Mouse (Mus musculus): ENCODE results near the gene Olfr325. TPM values are rescaled to one million over a fixed set of nuclear protein-coding genes. Genes with fewer than 3 reads are reported as not detected.

Gene Olfr325
- total and polyA plus RNA-seq, 3 experiments: not detected

GRCm38 (mm10) chr11:58588620-58589250 lies 11.2 kb downstream of the Olfr325 start:
- TF ChIP-seq BHLHE40 (IDR thresholded peaks at IDR 0.05; ENCODE audit: low read depth, low read length): no peak
- TF ChIP-seq ZC3H11A (IDR thresholded peaks at IDR 0.05; ENCODE audit: low read depth, low read length): no peak
- no peak for TF ChIP-seq ETS1 (conservative IDR thresholded peaks at IDR 0.05; ENCODE audit: low read depth, low read length)
- TF ChIP-seq IRF4 (IDR thresholded peaks at IDR 0.05; ENCODE audit: low read depth, low read length): no peak
- no peak for TF ChIP-seq CTCF (conservative IDR thresholded peaks at IDR 0.05 in 1 of 2, IDR thresholded peaks at IDR 0.05 in 1 of 2; ENCODE audit: low read depth in 2 of 2, low read length in 2 of 2)
- no peak for TF ChIP-seq MAFK (IDR thresholded peaks at IDR 0.05; ENCODE audit: insufficient replicate concordance, low read length)
- TF ChIP-seq KAT2A (IDR thresholded peaks at IDR 0.05; ENCODE audit: insufficient replicate concordance, low read length): no peak
- TF ChIP-seq MYC (IDR thresholded peaks at IDR 0.05; ENCODE audit: low read depth, low read length): no peak
- no peaks in the 10 kb centered on the region for H3K36me3 ChIP-seq (replicated peaks in 1 of 2; ENCODE audit: control insufficient read depth in 1 of 2, insufficient read depth in 1 of 2, low read length in 1 of 2)
- no peak overlapping the region for H3K4me2 ChIP-seq (ENCODE audit: insufficient read depth, low read depth, poor library complexity, severe bottlenecking)
- H3K4me3 ChIP-seq (replicated peaks in 1 of 3; ENCODE audit: low read depth in 2 of 3, low read length in 2 of 3, poor library complexity in 1 of 3): no peak overlapping the region
- H3K9me3 ChIP-seq (replicated peaks; ENCODE audit: low read length): peaks cover 2% of the 10 kb centered on the region
- peaks cover 66% of the 10 kb centered on the region for H3K27me3 ChIP-seq (replicated peaks)
- in situ Hi-C loops (cut with MboI; ENCODE audit: low pct_ligation_motif_present, low pct_unique_long_range_greater_than_20kb, low sequenced_read_pairs): loop anchor here (10.0 kb wide), 1 partner anchor 354 kb away; no protein-coding TSS in a partner anchor
- H3K4me1 ChIP-seq (ENCODE audit: control insufficient read depth in 1 of 2, insufficient read depth in 2 of 2): no peaks in the 10 kb centered on the region
- H3K27ac ChIP-seq (ENCODE audit: insufficient read depth, low read depth): no peak overlapping the region
- no peak for DNase-seq (ENCODE audit: extremely low read depth)
- dilution Hi-C loops (cut with MboI; ENCODE audit: extremely low pct_ligation_motif_present, extremely low pct_unique_long_range_greater_than_20kb, low sequenced_read_pairs): no loop called here
- no peaks in the 10 kb centered on the region for H3K79me2 ChIP-seq (replicated peaks; ENCODE audit: control insufficient read depth, extremely low read depth, insufficient read depth, poor library complexity, severe bottlenecking)
- H3K9ac ChIP-seq (ENCODE audit: insufficient read depth, low read depth): no peak overlapping the region

- DNase-seq (ENCODE audit: extremely low read depth): no peak
- H3K36me3 ChIP-seq (replicated peaks in 1 of 2; ENCODE audit: control insufficient read depth in 1 of 2, insufficient read depth in 1 of 2, low read length in 1 of 2): no peaks in the 10 kb centered on the region
- TF ChIP-seq UBTF (IDR thresholded peaks at IDR 0.05; ENCODE audit: low read depth, low read length) (no peak), JUN (IDR thresholded peaks at IDR 0.05; ENCODE audit: insufficient read depth, low read depth, low read length) (no peak), RCOR1 (conservative IDR thresholded peaks at IDR 0.05; ENCODE audit: low read depth, low read length) (no peak), ZNF384 (IDR thresholded peaks at IDR 0.05; ENCODE audit: low read depth, low read length) (no peak), USF2 (conservative IDR thresholded peaks at IDR 0.05; ENCODE audit: low read depth, low read length) (no peak), MEF2A (IDR thresholded peaks at IDR 0.05; ENCODE audit: borderline replicate concordance, low read depth, low read length) (no peak), IRF4 (IDR thresholded peaks at IDR 0.05; ENCODE audit: low read depth, low read length) (no peak), CTCF (conservative IDR thresholded peaks at IDR 0.05 in 1 of 2, IDR thresholded peaks at IDR 0.05 in 1 of 2; ENCODE audit: low read depth in 2 of 2, low read length in 2 of 2) (no peak), ELF1 (IDR thresholded peaks at IDR 0.05; ENCODE audit: low read depth, low read length) (no peak), MAZ (IDR thresholded peaks at IDR 0.05; ENCODE audit: low read depth, low read length) (no peak), MXI1 (IDR thresholded peaks at IDR 0.05; ENCODE audit: low read depth, low read length) (no peak), PAX5 (IDR thresholded peaks at IDR 0.05; ENCODE audit: low read length) (no peak), USF1 (IDR thresholded peaks at IDR 0.05; ENCODE audit: low read depth, low read length) (no peak), TCF12 (IDR thresholded peaks at IDR 0.05; ENCODE audit: low read depth, low read length) (no peak), CHD1 (IDR thresholded peaks at IDR 0.05; ENCODE audit: low read depth, low read length) (no peak), ZKSCAN1 (IDR thresholded peaks at IDR 0.05; ENCODE audit: borderline replicate concordance, low read depth, low read length) (no peak), E2F4 (IDR thresholded peaks at IDR 0.05; ENCODE audit: insufficient replicate concordance, low read depth, low read length) (no peak), MAX (IDR thresholded peaks at IDR 0.05; ENCODE audit: low read length) (no peak), SMC3 (IDR thresholded peaks at IDR 0.05; ENCODE audit: low read depth, low read length) (no peak), ZC3H11A (IDR thresholded peaks at IDR 0.05; ENCODE audit: low read depth, low read length) (no peak)
- H3K79me2 ChIP-seq (replicated peaks; ENCODE audit: control insufficient read depth, extremely low read depth, insufficient read depth, poor library complexity, severe bottlenecking): no peaks in the 10 kb centered on the region
- no peak within 1 kb of the TSS for H3K27ac ChIP-seq (ENCODE audit: insufficient read depth, low read depth)
- peaks cover 2% of the 10 kb centered on the region for H3K9me3 ChIP-seq (replicated peaks; ENCODE audit: low read length)
- H3K4me2 ChIP-seq (ENCODE audit: insufficient read depth, low read depth, poor library complexity, severe bottlenecking): no peak within 1 kb of the TSS
- dilution Hi-C loops (cut with MboI; ENCODE audit: extremely low pct_ligation_motif_present, extremely low pct_unique_long_range_greater_than_20kb, low sequenced_read_pairs): no loop called here
- H3K4me3 ChIP-seq (replicated peaks in 1 of 3; ENCODE audit: low read depth in 2 of 3, low read length in 2 of 3, poor library complexity in 1 of 3): no peak within 1 kb of the TSS
- H3K27me3 ChIP-seq (replicated peaks): peaks cover 65% of the 10 kb centered on the region
- in situ Hi-C loops (cut with MboI; ENCODE audit: low pct_ligation_motif_present, low pct_unique_long_range_greater_than_20kb, low sequenced_read_pairs): no loop called here
- H3K9ac ChIP-seq (ENCODE audit: insufficient read depth, low read depth): no peak within 1 kb of the TSS
- H3K4me1 ChIP-seq (ENCODE audit: control insufficient read depth in 1 of 2, insufficient read depth in 2 of 2): no peaks in the 10 kb centered on the region
Measured at GRCm38 (mm10) chr11:58594814-58595213, 17.3 kb downstream of the Olfr325 start, which contains the start of gene Olfr324. Gene Olfr324, plus strand, starts transcription at chr11:58595114.
